Mouse (Mus musculus) forebrain, postnatal 0 days (tissue): Measurements from ENCODE around the gene Rftn1. TPM values are rescaled to one million over a fixed set of nuclear protein-coding genes. Genes with fewer than 3 reads are reported as not detected.

Source experiments
- ATAC-seq: fragments of 200-750 bp; cut with Nextera tagmentation; 2 replicates; pipeline ENCODE4 v1.8.0; 2017; ENCODE audit warnings: mild to moderate bottlenecking, moderate library complexity
- DNase-seq: peaks from one replicate; pipeline ENCODE4 v3.0.0-alpha.2; 2015
- H3K27ac ChIP-seq: fragments of 300-500 bp; sonication (generic); 2 replicates; pipeline ENCODE4 v1.5.1; 2014; ENCODE audit warnings: low read depth, mild to moderate bottlenecking, antibody characterized with exemption, low read length, moderate library complexity, mixed read lengths
- H3K27me3 ChIP-seq: fragments of 300-500 bp; sonication (generic); 2 replicates; pipeline ENCODE4 v1.6.1; 2014; ENCODE audit warnings: mild to moderate bottlenecking, low read length, mixed read lengths; ENCODE audit not compliant: insufficient read depth
- H3K36me3 ChIP-seq: fragments of 300-500 bp; sonication (generic); 2 replicates; pipeline ENCODE4 v1.6.1; 2014; ENCODE audit warnings: mild to moderate bottlenecking, moderate library complexity; ENCODE audit not compliant: insufficient read depth
- H3K4me1 ChIP-seq: fragments of 300-500 bp; sonication (generic); 2 replicates; pipeline ENCODE4 v1.6.1; 2014; ENCODE audit warnings: antibody characterized with exemption; ENCODE audit not compliant: insufficient read depth
- H3K4me2 ChIP-seq: fragments of 300-500 bp; sonication (generic); 2 replicates; pipeline ENCODE4 v1.6.1; 2014; ENCODE audit warnings: low read depth, mild to moderate bottlenecking, moderate library complexity
- H3K4me3 ChIP-seq: fragments of 300-500 bp; sonication (generic); 2 replicates; pipeline ENCODE4 v1.5.1; 2014; ENCODE audit warnings: low read depth, low read length, mixed read lengths
- H3K9ac ChIP-seq: fragments of 300-500 bp; sonication (generic); 2 replicates; pipeline ENCODE4 v1.6.1; 2014; ENCODE audit warnings: mild to moderate bottlenecking
- H3K9me3 ChIP-seq: fragments of 300-500 bp; sonication (generic); 2 replicates; pipeline ENCODE4 v1.6.1; 2016; ENCODE audit warnings: low read length
- CTCF ChIP-seq: sonication (generic); IDR thresholded peaks from 2 replicates; pipeline ENCODE4 v1.5.1; 2016; ENCODE audit warnings: antibody characterized with exemption, control low read depth, low read depth
- WGBS: fragments of 180-500 bp; shearing (Covaris S2); extraction: QIAGEN DNeasy Blood & Tissue Kit; methylation state at CpG from one replicate; pipeline ENCODE4 v1.1.7; 2014; 5-methylcytosine and 5-hydroxymethylcytosine counted together
- polyA plus RNA-seq: library from polyadenylated mRNA; unstranded; fragments of >200 nt; fragmentation: Nextera tagmentation; extraction: Ambion mirVana; gene quantifications from 2 replicates; pipeline ENCODE4 v1.2.1, GENCODE M21; 2015
- total RNA-seq: library from RNA; depleted of rRNA; stranded (reverse); fragments of >200 nt; gene quantifications from 2 replicates; pipeline ENCODE4 v1.2.3, GENCODE M21; 2014

Rftn1 gene
- total and polyA plus RNA-seq, 2 experiments from 2014 or later: 27.4 to 58.3 TPM

DNA sequence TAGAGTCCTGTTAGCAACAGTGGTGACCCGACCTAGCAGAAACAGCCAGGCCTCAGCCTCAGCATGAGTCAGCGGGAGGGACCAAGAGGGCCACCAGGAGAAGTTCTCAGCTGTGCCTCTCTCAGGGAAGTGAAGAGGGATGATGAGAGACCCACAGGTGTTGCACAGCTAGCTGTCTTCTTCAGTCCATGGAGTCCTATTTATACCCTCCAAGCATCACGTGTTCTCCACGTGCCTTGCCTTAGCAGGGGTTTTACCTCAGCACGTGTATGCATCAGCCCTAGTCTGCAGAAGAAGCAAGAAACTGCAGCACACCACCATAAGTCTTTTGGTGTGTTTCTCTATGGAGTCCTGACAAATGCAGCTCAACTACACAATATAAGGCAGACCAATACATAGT lies 38.4 kb downstream of the Rftn1 start:
- Histone ChIP-seq H3K9me3 (no peaks in the 10 kb centered on the region), H3K27me3 (no peaks in the 10 kb centered on the region), H3K4me2 (no peak overlapping the region), H3K4me3 (no peak overlapping the region), H3K9ac (no peak overlapping the region), H3K36me3 (no peaks in the 10 kb centered on the region), H3K4me1 (0 out of 2 replicates have a peak, but pooled peaks cover 7% of the 10 kb centered on the region), H3K27ac (no peak overlapping the region)
- ATAC-seq (no peak), DNase-seq (no peak)
- TF ChIP-seq CTCF: no peak
- WGBS: 89% methylated on average over 5 of the region's 5 CpGs

- WGBS: 59% methylated on average over 7 of the region's 7 CpGs
- ATAC-seq (no peak), DNase-seq (no peak)
- Histone ChIP-seq H3K9me3 (no peaks in the 10 kb centered on the region), H3K4me3 (no peak overlapping the region), H3K9ac (no peak overlapping the region), H3K27ac (peak overlapping the region; percentile 66; the same call in 1 of the 2 replicates), H3K4me2 (no peak overlapping the region), H3K27me3 (no peaks in the 10 kb centered on the region), H3K36me3 (no peaks in the 10 kb centered on the region), H3K4me1 (0 out of 2 replicates have a peak, but pooled peaks cover 7% of the 10 kb centered on the region)
- TF ChIP-seq CTCF: no peak
Observed at GRCm38 (mm10) chr17:50151208-50151723, 39.2 kb downstream of the Rftn1 start.

- 39% methylated on average over 16 of the region's 16 CpGs for WGBS
- no peaks in the 10 kb centered on the region for H3K27me3 ChIP-seq
- H3K9ac ChIP-seq: 0 out of 2 replicates have a peak overlapping the region, but pooled peaks have one; percentile 2
- ATAC-seq: peak; percentile 60
- H3K9me3 ChIP-seq: no peaks in the 10 kb centered on the region
- H3K27ac ChIP-seq: peak overlapping the region; percentile 66
- DNase-seq: peak; percentile 57
- H3K4me3 ChIP-seq: no peak overlapping the region
- H3K4me1 ChIP-seq: 0 out of 2 replicates have a peak, but pooled peaks cover 7% of the 10 kb centered on the region
- H3K4me2 ChIP-seq: peak overlapping the region; percentile 8; the same call in 1 of the 2 replicates
- no peak for TF ChIP-seq CTCF
- H3K36me3 ChIP-seq: no peaks in the 10 kb centered on the region
Observed at GRCm38 (mm10) chr17:50150416-50151207, 39.9 kb downstream of the Rftn1 start.

- H3K27ac ChIP-seq: peak overlapping the region; percentile 66
- 0 out of 2 replicates have a peak, but pooled peaks cover 7% of the 10 kb centered on the region for H3K4me1 ChIP-seq
- 0 out of 2 replicates have a peak overlapping the region, but pooled peaks have one; percentile 8 for H3K4me2 ChIP-seq
- no peaks in the 10 kb centered on the region for H3K27me3 ChIP-seq
- 71% methylated on average over 14 of the region's 14 CpGs for WGBS
- no peaks in the 10 kb centered on the region for H3K36me3 ChIP-seq
- TF ChIP-seq CTCF: no peak
- DNase-seq (no peak), ATAC-seq (no peak)
- 0 out of 2 replicates have a peak overlapping the region, but pooled peaks have one; percentile 2 for H3K9ac ChIP-seq
- no peak overlapping the region for H3K4me3 ChIP-seq
- no peaks in the 10 kb centered on the region for H3K9me3 ChIP-seq
Observed at GRCm38 (mm10) chr17:50149690-50150210, 40.7 kb downstream of the Rftn1 start.

DNA sequence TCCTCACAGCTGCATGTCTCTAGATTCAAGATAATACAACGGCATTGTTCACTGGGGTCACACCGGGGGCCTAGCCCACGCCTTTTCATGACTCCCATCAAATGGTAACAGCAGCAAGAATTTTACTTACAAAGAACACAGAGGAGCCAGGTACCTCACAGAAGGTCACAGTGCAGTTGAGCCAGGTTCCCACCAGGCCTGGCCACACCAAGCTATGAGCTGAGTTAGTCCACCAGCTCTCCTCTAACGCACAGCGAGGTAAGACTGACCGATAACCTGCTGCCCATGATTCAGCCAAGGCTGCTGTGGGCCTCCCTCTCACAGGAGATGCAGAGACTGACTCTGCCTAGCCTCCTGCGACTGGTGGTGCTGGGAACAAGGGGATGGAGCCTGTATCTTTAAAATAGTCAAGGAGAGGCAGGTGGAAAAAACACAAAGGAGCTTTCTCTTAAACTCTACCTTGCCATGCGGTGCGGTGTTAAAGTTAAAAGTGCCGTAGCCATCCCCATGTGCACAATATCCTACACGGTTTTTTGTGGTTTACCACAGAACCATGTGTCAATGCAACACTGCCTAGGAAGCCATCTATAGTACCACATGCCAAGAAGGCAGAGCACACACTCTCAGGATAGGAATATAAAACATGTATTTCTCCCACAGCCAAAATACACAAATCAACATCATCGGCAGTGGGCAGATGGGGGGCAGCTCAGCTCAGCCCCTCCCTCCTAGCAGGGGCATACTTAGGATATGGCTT lies 42.5 kb downstream of the Rftn1 start:
- H3K4me2 ChIP-seq: no peak overlapping the region
- no peak overlapping the region for H3K9ac ChIP-seq
- no peaks in the 10 kb centered on the region for H3K36me3 ChIP-seq
- H3K4me1 ChIP-seq: 0 out of 2 replicates have a peak, but pooled peaks cover 7% of the 10 kb centered on the region
- H3K4me3 ChIP-seq: no peak overlapping the region
- H3K27me3 ChIP-seq: no peaks in the 10 kb centered on the region
- ATAC-seq (no peak), DNase-seq (no peak)
- WGBS: 88% methylated on average over 12 of the region's 12 CpGs
- H3K9me3 ChIP-seq: no peaks in the 10 kb centered on the region
- no peak overlapping the region for H3K27ac ChIP-seq
- no peak for TF ChIP-seq CTCF

DNA sequence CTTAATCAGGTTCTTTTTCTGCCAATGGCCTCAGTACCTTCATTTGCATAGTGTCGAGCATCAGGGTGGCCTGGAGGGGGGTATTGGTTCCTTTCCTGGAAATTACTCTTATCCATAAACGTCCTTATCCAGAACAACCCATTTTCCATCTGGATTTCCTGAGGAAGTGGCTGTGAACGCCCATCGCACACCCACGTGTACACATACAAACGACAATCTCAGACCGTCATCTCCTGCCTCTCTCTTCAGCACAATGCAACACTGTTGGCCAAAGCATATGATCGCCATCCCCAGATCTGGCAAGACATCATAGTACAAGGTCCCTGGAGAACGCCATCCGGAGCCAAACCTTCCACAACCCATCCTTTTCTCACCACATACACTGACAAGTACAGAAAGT lies 47.1 kb downstream of the Rftn1 start:
- no peak overlapping the region for H3K9ac ChIP-seq
- H3K36me3 ChIP-seq: no peaks in the 10 kb centered on the region
- no peak overlapping the region for H3K4me3 ChIP-seq
- no peaks in the 10 kb centered on the region for H3K27me3 ChIP-seq
- no peak for ATAC-seq
- no peak overlapping the region for H3K4me2 ChIP-seq
- TF ChIP-seq CTCF: no peak
- no peaks in the 10 kb centered on the region for H3K4me1 ChIP-seq
- WGBS: 90% methylated on average over 10 of the region's 10 CpGs
- H3K9me3 ChIP-seq: no peaks in the 10 kb centered on the region
- no peak overlapping the region for H3K27ac ChIP-seq
- DNase-seq: no peak
